25 mouse cellular contexts compared by ENCODE assay signal in the genomic region with DNA sequence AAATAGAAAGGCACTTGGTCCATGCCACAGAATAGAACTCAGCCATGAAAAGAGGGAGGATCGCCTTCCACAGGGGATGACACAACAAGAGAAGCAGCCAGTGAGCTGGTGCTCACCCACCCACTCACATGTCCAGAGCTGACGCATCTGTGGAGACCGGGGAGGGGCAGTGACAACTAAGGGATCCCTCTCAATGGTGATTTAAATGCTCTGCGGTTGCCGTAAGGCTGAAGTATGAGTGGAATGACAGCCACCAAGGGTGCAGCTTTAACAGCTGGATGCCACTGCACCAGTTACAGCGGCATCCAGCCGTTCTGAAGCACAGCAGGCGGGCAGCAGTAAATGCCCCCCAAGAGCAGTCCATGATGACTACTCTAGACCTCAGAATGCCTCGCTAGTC.
DNase-seq lines count a peak whose midpoint lies in the region; ATAC-seq lines count a peak whose summit lies in the region.
"Had no signal": no experiment of that assay in that cellular context is flagged by ENCODE, and none has a peak within 500 bp of the region (broad histone marks: within the 10 kb centered on the region; RNA-seq: fewer than 3 reads in every experiment).

No protein-coding gene starts in this region.

- H3K4me2 ChIP-seq in hindbrain, embryonic 16.5 days (ENCODE audit: low read length): no peak overlapping the region
- no peak overlapping the region for H3K4me2 ChIP-seq in hindbrain, embryonic 14.5 days (replicated peaks)
- H3K4me2 ChIP-seq in stomach, embryonic 16.5 days (ENCODE audit: low read depth, low read length): no peak overlapping the region
- H3K4me2 ChIP-seq: embryonic facial prominence, embryonic 12.5 days; hindbrain, embryonic 15.5 days; liver, embryonic 11.5 days; midbrain, embryonic 15.5 days had no signal

- no peaks in the 10 kb centered on the region for H3K36me3 ChIP-seq in hindbrain, embryonic 16.5 days (ENCODE audit: control insufficient read depth, insufficient read depth, low read length)
- H3K36me3 ChIP-seq in hindbrain, embryonic 14.5 days (replicated peaks; ENCODE audit: control insufficient read depth, insufficient read depth): no peaks in the 10 kb centered on the region
- H3K36me3 ChIP-seq in stomach, embryonic 16.5 days (ENCODE audit: control insufficient read depth, insufficient read depth, low read length): no peaks in the 10 kb centered on the region
- no peaks in the 10 kb centered on the region for H3K36me3 ChIP-seq in forebrain, embryonic 10.5 days (replicated peaks)
- H3K36me3 ChIP-seq: embryonic facial prominence, embryonic 12.5 days; hindbrain, embryonic 15.5 days; midbrain, embryonic 15.5 days had no signal

- no peak; the same call in 1 of the 2 replicates for ATAC-seq in hindbrain, embryonic 16.5 days
- ATAC-seq in hindbrain, embryonic 14.5 days (ENCODE audit: low FRiP score): no peak
- no peak for ATAC-seq in stomach, embryonic 16.5 days (ENCODE audit: insufficient read depth, low FRiP score)
- ATAC-seq: intestine, postnatal 0 days; midbrain, embryonic 15.5 days had no signal

- peak overlapping the region; percentile 13; the same call in 1 of the 2 replicates for H3K9ac ChIP-seq in hindbrain, embryonic 16.5 days (ENCODE audit: low read depth, low read length)
- no peak overlapping the region for H3K9ac ChIP-seq in hindbrain, embryonic 14.5 days
- no peak overlapping the region for H3K9ac ChIP-seq in stomach, embryonic 16.5 days (ENCODE audit: low read length)
- H3K9ac ChIP-seq: embryonic facial prominence, embryonic 12.5 days; hindbrain, embryonic 15.5 days; midbrain, embryonic 15.5 days had no signal

- no peaks in the 10 kb centered on the region for H3K4me1 ChIP-seq in hindbrain, embryonic 16.5 days (ENCODE audit: control insufficient read depth, insufficient read depth, low read depth, low read length)
- no peaks in the 10 kb centered on the region for H3K4me1 ChIP-seq in hindbrain, embryonic 14.5 days (replicated peaks; ENCODE audit: control insufficient read depth, insufficient read depth, low read length)
- 0 out of 2 replicates have a peak, but pooled peaks cover 4% of the 10 kb centered on the region for H3K4me1 ChIP-seq in stomach, embryonic 16.5 days (ENCODE audit: control insufficient read depth, insufficient read depth, low read length)
- peaks cover 40% of the 10 kb centered on the region for H3K4me1 ChIP-seq in forebrain, embryonic 10.5 days
- H3K4me1 ChIP-seq: hindbrain, embryonic 15.5 days had no signal

- no peak overlapping the region for H3K4me3 ChIP-seq in hindbrain, embryonic 16.5 days (ENCODE audit: low read length)
- no peak overlapping the region for H3K4me3 ChIP-seq in hindbrain, embryonic 14.5 days (replicated peaks; ENCODE audit: low read length)
- H3K4me3 ChIP-seq in stomach, embryonic 16.5 days (replicated peaks; ENCODE audit: low read length): no peak overlapping the region
- no peak overlapping the region for H3K4me3 ChIP-seq in forebrain, embryonic 10.5 days
- H3K4me3 ChIP-seq: embryonic facial prominence, embryonic 12.5 days; hindbrain, embryonic 15.5 days; midbrain, embryonic 15.5 days had no signal

- DNase-seq in hindbrain, embryonic 14.5 days (ENCODE audit: low spot score): no peak
- DNase-seq in right cerebral cortex, adult 2 months (ENCODE audit: low spot score in 2 of 2): peak; percentile 27 to 29
- DNase-seq in right cerebral cortex, postnatal 4 days: no peak
- peak; percentile 59 for DNase-seq in brain, adult 2 months (ENCODE audit: low read depth, low spot score)
- DNase-seq in forebrain, embryonic 10.5 days (ENCODE audit: extremely low spot score, low spot score): no peak
- no peak for DNase-seq in testis, postnatal 14 days (ENCODE audit: low spot score)
- DNase-seq: adrenal gland, postnatal 36 days; B cell, adult 2 months; cerebellum, adult 18-20 months; gastrocnemius, postnatal 10 days; heart, adult 18-20 months; heart, postnatal 36 days; layer of hippocampus, postnatal 36 days; lung, adult 18-20 months; lung, postnatal 14 days; retina, postnatal 1 day; thymus, postnatal 14 days had no signal

- H3K9me3 ChIP-seq in hindbrain, embryonic 16.5 days (ENCODE audit: control insufficient read depth, low read length): no peaks in the 10 kb centered on the region
- H3K9me3 ChIP-seq in hindbrain, embryonic 14.5 days (ENCODE audit: control insufficient read depth, low read length): no peaks in the 10 kb centered on the region
- no peaks in the 10 kb centered on the region for H3K9me3 ChIP-seq in stomach, embryonic 16.5 days (replicated peaks; ENCODE audit: control insufficient read depth, low read length)
- H3K9me3 ChIP-seq in forebrain, embryonic 10.5 days: no peaks in the 10 kb centered on the region
- H3K9me3 ChIP-seq: embryonic facial prominence, embryonic 12.5 days; hindbrain, embryonic 15.5 days; midbrain, embryonic 15.5 days had no signal

- H3K27ac ChIP-seq in hindbrain, embryonic 16.5 days (ENCODE audit: low read depth, low read length): no peak overlapping the region
- no peak overlapping the region for H3K27ac ChIP-seq in hindbrain, embryonic 14.5 days
- H3K27ac ChIP-seq in stomach, embryonic 16.5 days (ENCODE audit: low read length): peak overlapping the region; percentile 54; the same call in 1 of the 2 replicates
- no peak overlapping the region for H3K27ac ChIP-seq in forebrain, embryonic 10.5 days
- H3K27ac ChIP-seq: embryonic facial prominence, embryonic 12.5 days; hindbrain, embryonic 15.5 days; kidney, postnatal 0 days; midbrain, embryonic 15.5 days had no signal

- 42% methylated on average over 9 of the region's 9 CpGs for WGBS in hindbrain, embryonic 16.5 days
- WGBS in hindbrain, embryonic 14.5 days: 50% methylated on average over 9 of the region's 9 CpGs
- 71% methylated on average over 9 of the region's 9 CpGs for WGBS in stomach, embryonic 16.5 days
- WGBS in forebrain, embryonic 10.5 days: 69% methylated on average over 9 of the region's 9 CpGs

- H3K27me3 ChIP-seq in hindbrain, embryonic 16.5 days (replicated peaks; ENCODE audit: control insufficient read depth, insufficient read depth, low read length): no peaks in the 10 kb centered on the region
- no peaks in the 10 kb centered on the region for H3K27me3 ChIP-seq in hindbrain, embryonic 14.5 days (ENCODE audit: control insufficient read depth, insufficient read depth, low read length)
- no peaks in the 10 kb centered on the region for H3K27me3 ChIP-seq in stomach, embryonic 16.5 days (ENCODE audit: control insufficient read depth, insufficient read depth, low read length)
- H3K27me3 ChIP-seq in forebrain, embryonic 10.5 days (ENCODE audit: poor library complexity, severe bottlenecking): peaks cover 5% of the 10 kb centered on the region
- H3K27me3 ChIP-seq: hindbrain, embryonic 15.5 days; midbrain, embryonic 15.5 days had no signal

Comparison
In these comparisons a context has a peak if more than half of its experiments do, and no peak if none do; other contexts are left out.
1. DNase-seq: peak in right cerebral cortex, adult 2 months (2 of 2) and brain, adult 2 months (single experiment); none in hindbrain, embryonic 14.5 days (single experiment), right cerebral cortex, postnatal 4 days (single experiment), forebrain, embryonic 10.5 days (single experiment) and testis, postnatal 14 days (single experiment).